Mouse (Mus musculus): ENCODE measurements around the gene Fhl3. TPM values are rescaled to one million over a fixed set of nuclear protein-coding genes. Genes with fewer than 3 reads are reported as not detected.

The Fhl3 gene
- total RNA-seq (2014; rRNA removed), result 7.1 and 7.3 TPM in 2 replicates
- 2.5 and 3.1 TPM in 2 replicates for polyA plus RNA-seq (2015; fragmentation: Nextera tagmentation; extraction: Ambion mirVana)

DNA sequence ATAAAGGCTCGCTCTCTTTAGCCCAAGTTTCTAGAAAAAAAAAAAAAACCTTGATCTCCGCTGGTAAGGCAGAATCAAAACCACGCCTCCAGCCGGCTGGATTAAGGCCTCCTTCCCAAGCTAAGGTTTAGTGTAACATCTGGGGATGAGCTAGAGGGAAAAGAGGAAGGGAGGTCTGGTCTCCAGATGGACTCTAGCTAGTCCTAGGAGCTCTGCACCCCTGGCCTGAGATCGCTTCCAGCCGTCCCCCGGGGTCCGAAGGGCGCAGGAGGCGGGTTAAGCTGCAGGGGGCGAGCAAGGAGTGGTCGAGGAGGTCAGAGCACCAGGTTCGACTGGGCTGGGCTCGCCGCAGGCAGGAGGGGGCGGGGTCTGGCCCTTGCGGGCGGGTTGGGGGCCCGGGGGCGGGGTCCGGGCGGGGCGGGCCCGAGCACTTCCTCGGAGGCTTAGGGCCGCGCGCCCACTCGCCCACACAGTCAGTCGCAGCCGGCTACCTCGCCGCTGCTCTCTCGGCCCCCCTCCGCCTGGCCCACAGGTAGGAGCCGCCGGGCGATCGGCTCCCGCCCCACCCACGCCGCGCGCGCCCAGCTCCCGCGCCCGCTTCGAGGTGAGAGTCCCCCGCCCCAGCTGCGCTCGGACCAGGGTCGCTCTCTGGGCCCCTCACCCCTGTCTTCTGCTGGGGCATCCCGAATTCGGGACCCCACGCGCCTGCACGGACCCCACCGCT is at the start of gene Fhl3:
Fhl3 (plus strand) TSS at position 454 of the 724 bp plus-strand sequence.
- Histone ChIP-seq H3K4me2 (ENCODE audit: low read depth, low read length) (peak within 1 kb of the TSS; percentile 97), H3K27me3 (ENCODE audit: insufficient read depth, low read length) (no peaks in the 10 kb centered on the region), H3K27ac (peak within 1 kb of the TSS; percentile 54; the same call in 1 of the 2 replicates), H3K9ac (replicated peaks; ENCODE audit: low read length) (peak within 1 kb of the TSS; percentile 54), H3K9me3 (ENCODE audit: low read length) (no peaks in the 10 kb centered on the region), H3K36me3 (ENCODE audit: insufficient read depth, low read length) (no peaks in the 10 kb centered on the region), H3K4me1 (ENCODE audit: insufficient read depth, low read length) (0 out of 2 replicates have a peak, but pooled peaks cover 3% of the 10 kb centered on the region), H3K4me3 (ENCODE audit: low read length) (peak within 1 kb of the TSS; percentile 65)
- TF ChIP-seq CTCF (IDR thresholded peaks at IDR 0.05; ENCODE audit: low read depth), result no peak
- 1% methylated on average over 38 of the region's 59 CpGs for WGBS
- no peak for DNase-seq (ENCODE audit: low spot score)
- no peak for ATAC-seq

DNA sequence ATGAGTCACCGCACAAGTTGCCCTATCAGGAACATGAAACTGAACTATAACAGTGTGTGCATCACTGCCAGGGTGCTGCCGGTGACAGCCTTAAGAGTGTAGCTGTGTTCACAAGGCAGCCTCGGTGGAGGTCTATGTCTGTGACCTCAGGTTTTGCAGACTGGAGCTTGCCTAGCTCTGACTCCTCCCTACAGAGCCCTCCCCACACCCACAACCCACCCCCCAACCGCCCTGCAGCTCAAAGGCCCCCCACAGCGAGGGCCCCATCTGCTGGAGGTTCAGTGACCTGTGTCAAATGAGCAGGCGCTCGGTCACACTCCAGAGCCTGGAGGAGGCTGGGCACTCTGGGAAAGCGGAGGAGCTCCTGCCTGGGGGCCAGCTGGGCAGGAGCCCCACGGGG is 47.6 kb upstream of the Fhl3 start:
- Histone ChIP-seq H3K36me3 (ENCODE audit: insufficient read depth, low read length) (no peaks in the 10 kb centered on the region), H3K4me2 (ENCODE audit: low read depth, low read length) (no peak overlapping the region), H3K27ac (no peak overlapping the region), H3K9me3 (ENCODE audit: low read length) (no peaks in the 10 kb centered on the region), H3K4me3 (ENCODE audit: low read length) (no peak overlapping the region), H3K9ac (replicated peaks; ENCODE audit: low read length) (no peak overlapping the region), H3K27me3 (ENCODE audit: insufficient read depth, low read length) (peaks cover 32% of the 10 kb centered on the region), H3K4me1 (ENCODE audit: insufficient read depth, low read length) (no peaks in the 10 kb centered on the region; the same call in 1 of the 2 replicates)
- TF ChIP-seq CTCF (IDR thresholded peaks at IDR 0.05; ENCODE audit: low read depth), result no peak
- DNase-seq (ENCODE audit: low spot score) (peak; percentile 48), ATAC-seq (no peak)
- WGBS, result 7% methylated on average over 9 of the region's 9 CpGs

DNA sequence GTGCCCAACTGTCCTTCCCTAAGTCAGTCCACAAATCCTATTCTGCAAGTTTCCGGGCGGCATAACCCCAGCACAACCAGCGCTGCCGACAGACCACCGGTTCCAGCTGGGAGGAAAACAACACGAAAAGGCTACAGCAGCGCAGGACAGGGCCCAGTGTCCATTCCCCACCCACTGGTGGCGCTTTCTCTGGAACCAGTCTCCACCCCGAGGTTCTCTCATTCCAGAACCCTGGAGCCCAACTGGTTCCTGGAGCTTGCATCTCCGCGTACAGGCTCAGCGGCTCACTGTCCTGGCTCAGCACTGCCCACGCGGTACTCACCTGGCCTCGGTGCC is 44.0 kb upstream of the Fhl3 start, which contains the start of gene Pou3f1:
Pou3f1 (plus strand) TSS at position 290 of the 336 bp plus-strand sequence.
- DNase-seq (ENCODE audit: low spot score) (no peak), ATAC-seq (0 out of 2 replicates have a peak, but pooled peaks have one; percentile 3)
- H3K9ac ChIP-seq (replicated peaks; ENCODE audit: low read length), result peak within 1 kb of the TSS; percentile 40
- H3K4me1 ChIP-seq (ENCODE audit: insufficient read depth, low read length), result no peaks in the 10 kb centered on the region; the same call in 1 of the 2 replicates
- no peaks in the 10 kb centered on the region for H3K36me3 ChIP-seq (ENCODE audit: insufficient read depth, low read length)
- no peaks in the 10 kb centered on the region for H3K9me3 ChIP-seq (ENCODE audit: low read length)
- H3K4me2 ChIP-seq (ENCODE audit: low read depth, low read length), result peak within 1 kb of the TSS; percentile 75
- H3K4me3 ChIP-seq (ENCODE audit: low read length), result peak within 1 kb of the TSS; percentile 43
- H3K27ac ChIP-seq, result no peak within 1 kb of the TSS
- 2% methylated on average over 15 of the region's 15 CpGs for WGBS
- peak; percentile 21; the same call in 1 of the 2 replicates for TF ChIP-seq CTCF (IDR thresholded peaks at IDR 0.05; ENCODE audit: low read depth)
- peaks cover 52% of the 10 kb centered on the region for H3K27me3 ChIP-seq (ENCODE audit: insufficient read depth, low read length)

DNA sequence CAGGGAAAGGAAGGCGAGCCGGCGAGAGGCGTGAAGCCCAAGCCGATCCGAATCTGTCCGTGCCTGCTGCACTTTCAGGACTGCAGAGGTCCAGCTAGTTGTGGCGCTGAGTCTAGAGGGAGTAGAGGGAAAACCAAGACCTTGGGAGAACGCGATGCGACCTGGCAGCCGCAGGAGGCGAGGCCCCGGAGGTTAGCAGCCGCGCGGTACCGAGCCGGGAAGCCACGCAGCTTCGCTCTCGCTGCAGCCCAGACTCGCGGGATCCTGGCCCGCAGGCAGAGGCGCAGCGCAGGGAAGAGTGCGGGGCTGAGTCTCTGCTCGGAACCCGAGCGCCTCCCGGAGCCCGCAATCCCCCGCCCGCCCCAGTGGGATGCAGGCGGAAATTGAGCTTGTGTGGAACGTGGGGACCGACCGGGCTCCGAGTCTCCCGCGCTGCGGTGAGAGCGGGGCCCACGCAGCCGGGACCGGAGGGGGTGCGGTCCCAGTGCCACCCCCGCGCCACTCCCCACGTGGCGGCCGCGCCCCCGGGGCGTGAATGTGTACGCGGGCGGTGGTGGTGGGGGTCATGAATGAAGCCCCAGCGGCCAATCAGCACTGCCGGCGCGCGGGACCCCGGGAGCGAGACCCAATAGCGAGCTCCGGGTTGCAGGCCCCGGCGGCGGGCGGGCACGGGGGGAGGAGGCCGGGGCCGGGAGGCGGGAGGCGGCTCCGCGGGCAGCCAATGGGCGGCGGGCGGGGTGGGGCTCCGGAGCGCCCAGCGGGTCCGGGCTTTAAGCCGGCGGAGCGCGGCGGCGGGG is 43.4 kb upstream of the Fhl3 start:
- WGBS, result 1% methylated on average over 61 of the region's 92 CpGs
- H3K4me2 ChIP-seq (ENCODE audit: low read depth, low read length), result peak overlapping the region; percentile 75
- no peaks in the 10 kb centered on the region for H3K36me3 ChIP-seq (ENCODE audit: insufficient read depth, low read length)
- H3K4me1 ChIP-seq (ENCODE audit: insufficient read depth, low read length), result no peaks in the 10 kb centered on the region; the same call in 1 of the 2 replicates
- peak overlapping the region; percentile 40 for H3K9ac ChIP-seq (replicated peaks; ENCODE audit: low read length)
- H3K27me3 ChIP-seq (ENCODE audit: insufficient read depth, low read length), result peaks cover 58% of the 10 kb centered on the region
- ATAC-seq (peak; percentile 90), DNase-seq (ENCODE audit: low spot score) (peak; percentile 89)
- H3K27ac ChIP-seq, result no peak overlapping the region
- no peak; the same call in 1 of the 2 replicates for TF ChIP-seq CTCF (IDR thresholded peaks at IDR 0.05; ENCODE audit: low read depth)
- H3K9me3 ChIP-seq (ENCODE audit: low read length), result no peaks in the 10 kb centered on the region
- peak overlapping the region; percentile 43 for H3K4me3 ChIP-seq (ENCODE audit: low read length)

DNA sequence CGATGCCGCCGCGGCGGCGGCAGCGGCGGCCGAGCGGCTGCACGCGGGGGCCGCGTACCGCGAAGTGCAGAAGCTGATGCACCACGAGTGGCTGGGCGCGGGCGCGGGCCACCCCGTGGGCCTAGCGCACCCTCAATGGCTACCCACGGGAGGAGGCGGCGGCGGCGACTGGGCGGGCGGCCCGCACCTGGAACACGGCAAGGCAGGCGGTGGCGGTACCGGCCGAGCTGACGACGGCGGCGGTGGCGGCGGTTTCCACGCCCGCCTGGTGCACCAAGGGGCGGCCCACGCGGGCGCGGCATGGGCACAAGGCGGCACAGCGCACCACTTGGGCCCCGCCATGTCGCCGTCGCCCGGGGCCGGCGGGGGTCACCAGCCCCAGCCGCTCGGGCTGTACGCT is 42.7 kb upstream of the Fhl3 start:
- under 1% methylated on average over 41 of the region's 61 CpGs for whole genome bisulfite sequencing
- Histone ChIP-seq H3K4me1 (ENCODE audit: insufficient read depth, low read length) (no peaks in the 10 kb centered on the region; the same call in 1 of the 2 replicates), H3K9ac (replicated peaks; ENCODE audit: low read length) (peak overlapping the region; percentile 40; the same call in 1 of the 2 replicates), H3K27ac (no peak overlapping the region), H3K27me3 (ENCODE audit: insufficient read depth, low read length) (peaks cover 65% of the 10 kb centered on the region), H3K4me2 (ENCODE audit: low read depth, low read length) (peak overlapping the region; percentile 75), H3K9me3 (ENCODE audit: low read length) (no peaks in the 10 kb centered on the region), H3K36me3 (ENCODE audit: insufficient read depth, low read length) (no peaks in the 10 kb centered on the region), H3K4me3 (ENCODE audit: low read length) (peak overlapping the region; percentile 43)
- peak; percentile 25 for ATAC-seq
- no peak for TF ChIP-seq CTCF (IDR thresholded peaks at IDR 0.05; ENCODE audit: low read depth)
- no peak for DNase-seq (ENCODE audit: low spot score)

DNA sequence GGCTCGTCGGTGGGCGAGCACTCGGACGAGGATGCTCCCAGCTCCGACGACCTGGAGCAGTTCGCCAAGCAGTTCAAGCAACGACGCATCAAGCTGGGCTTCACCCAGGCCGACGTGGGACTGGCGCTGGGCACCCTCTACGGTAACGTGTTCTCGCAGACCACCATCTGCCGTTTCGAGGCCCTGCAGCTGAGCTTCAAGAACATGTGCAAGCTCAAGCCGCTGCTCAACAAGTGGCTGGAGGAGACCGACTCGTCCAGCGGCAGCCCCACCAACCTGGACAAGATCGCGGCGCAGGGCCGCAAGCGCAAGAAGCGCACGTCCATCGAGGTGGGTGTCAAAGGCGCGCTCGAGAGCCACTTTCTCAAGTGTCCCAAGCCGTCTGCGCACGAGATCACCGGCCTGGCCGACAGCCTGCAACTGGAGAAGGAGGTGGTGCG is 42.1 kb upstream of the Fhl3 start:
- under 1% methylated on average over 39 of the region's 39 CpGs for WGBS
- Histone ChIP-seq H3K27ac (no peak overlapping the region), H3K36me3 (ENCODE audit: insufficient read depth, low read length) (no peaks in the 10 kb centered on the region), H3K27me3 (ENCODE audit: insufficient read depth, low read length) (peaks cover 65% of the 10 kb centered on the region), H3K4me2 (ENCODE audit: low read depth, low read length) (peak overlapping the region; percentile 75), H3K9ac (replicated peaks; ENCODE audit: low read length) (no peak overlapping the region; the same call in 1 of the 2 replicates), H3K9me3 (ENCODE audit: low read length) (no peaks in the 10 kb centered on the region), H3K4me3 (ENCODE audit: low read length) (peak overlapping the region; percentile 43), H3K4me1 (ENCODE audit: insufficient read depth, low read length) (no peaks in the 10 kb centered on the region; the same call in 1 of the 2 replicates)
- DNase-seq (ENCODE audit: low spot score) (peak; percentile 32), ATAC-seq (no peak)
- TF ChIP-seq CTCF (IDR thresholded peaks at IDR 0.05; ENCODE audit: low read depth), result no peak
